Comparison of ENCODE assay signal across 9 mouse cellular contexts in genomic region chr6:134862671-134863104, GRCm38 (mm10). TPM values are rescaled to one million over a fixed set of nuclear protein-coding genes. Genes with fewer than 3 reads are reported as not detected.
DNase-seq lines count a peak whose midpoint lies in the region; ATAC-seq lines count a peak whose summit lies in the region.
"Had no signal": no experiment of that assay in that cellular context is flagged by ENCODE, and none has a peak within 500 bp of the region (broad histone marks: within the 10 kb centered on the region; RNA-seq: fewer than 3 reads in every experiment).

No protein-coding gene starts in this region.

- H3K27me3 ChIP-seq in heart, embryonic 14.5 days (ENCODE audit: control insufficient read depth, insufficient read depth, low read length), result no peaks in the 10 kb centered on the region
- no peaks in the 10 kb centered on the region for H3K27me3 ChIP-seq in stomach, embryonic 14.5 days (ENCODE audit: control insufficient read depth, insufficient read depth, low read length)

- H3K4me3 ChIP-seq in heart, embryonic 14.5 days (ENCODE audit: control insufficient read depth in 1 of 2, insufficient read depth in 1 of 2, low read depth in 1 of 2, low read length in 2 of 2), result 0 out of 4 replicates have a peak overlapping the region, but pooled peaks of 1 of the 2 experiments have one; percentile 1
- peak overlapping the region; percentile 15; the same call in 1 of the 2 replicates for H3K4me3 ChIP-seq in stomach, embryonic 14.5 days (ENCODE audit: low read depth, low read length)

- 54% methylated on average over 13 of the region's 13 CpGs for WGBS in heart, embryonic 14.5 days
- WGBS in stomach, embryonic 14.5 days, result 15% methylated on average over 13 of the region's 13 CpGs

- DNase-seq in heart, adult 18-20 months, result peak; percentile 9 to 18
- no peak for DNase-seq in heart, postnatal 4 days
- peak; percentile 45 for DNase-seq in embryo, embryonic 11.5 days (ENCODE audit: low read depth, low spot score)
- peak; percentile 80 for DNase-seq in kidney, postnatal 14 days

- H3K9me3 ChIP-seq in heart, embryonic 14.5 days (ENCODE audit: control insufficient read depth, low read length), result no peaks in the 10 kb centered on the region
- no peaks in the 10 kb centered on the region for H3K9me3 ChIP-seq in stomach, embryonic 14.5 days (ENCODE audit: control insufficient read depth, low read depth, low read length)
- H3K9me3 ChIP-seq: G1E had no signal

- ATAC-seq in heart, embryonic 14.5 days (ENCODE audit: insufficient number of reproducible peaks, insufficient read depth, low FRiP score, low read depth), result no peak
- peak; percentile 42 for ATAC-seq in megakaryocyte, adult 5-6 weeks (ENCODE audit: poor library complexity, severe bottlenecking)
- ATAC-seq in stomach, embryonic 14.5 days (ENCODE audit: insufficient number of reproducible peaks, insufficient read depth, low FRiP score, low read depth), result peak; percentile 65
- no peak for ATAC-seq in inflammation-experienced regulatory T-cells, adult 6 months

- H3K9ac ChIP-seq in heart, embryonic 14.5 days (ENCODE audit: low read length), result peak overlapping the region; percentile 23; the same call in 1 of the 2 replicates
- no peak overlapping the region for H3K9ac ChIP-seq in stomach, embryonic 14.5 days (replicated peaks; ENCODE audit: low read depth, low read length)

- no peaks in the 10 kb centered on the region for H3K36me3 ChIP-seq in heart, embryonic 14.5 days (ENCODE audit: control insufficient read depth, insufficient read depth, low read length)
- no peaks in the 10 kb centered on the region for H3K36me3 ChIP-seq in stomach, embryonic 14.5 days (ENCODE audit: control insufficient read depth, insufficient read depth, low read length)

- peak overlapping the region; percentile 55 for H3K4me2 ChIP-seq in heart, embryonic 14.5 days (ENCODE audit: low read length)
- H3K4me2 ChIP-seq in stomach, embryonic 14.5 days (replicated peaks; ENCODE audit: low read depth, low read length), result peak overlapping the region; percentile 40

- H3K27ac ChIP-seq in heart, embryonic 14.5 days (replicated peaks in 1 of 2; ENCODE audit: control insufficient read depth in 1 of 2, insufficient read depth in 1 of 2, low read depth in 2 of 2, low read length in 2 of 2), result no peak overlapping the region
- peak overlapping the region; percentile 52; the same call in 1 of the 2 replicates for H3K27ac ChIP-seq in stomach, embryonic 14.5 days (ENCODE audit: low read length)

- H3K4me1 ChIP-seq in heart, embryonic 14.5 days (ENCODE audit: control insufficient read depth in 2 of 2, insufficient read depth in 2 of 2, low read length in 2 of 2), result no peaks in the 10 kb centered on the region; a peak in 1 of 4 replicates
- peaks cover 8% of the 10 kb centered on the region; the same call in 1 of the 2 replicates for H3K4me1 ChIP-seq in stomach, embryonic 14.5 days (ENCODE audit: control insufficient read depth, insufficient read depth, low read length)

RNA-seq across cellular contexts. Expression of gene Crebl2, which starts 32.7 kb away (rescaled TPM):
- 10 to 100 TPM; 13.3 to 15.7 TPM for total RNA-seq in heart, adult 18-20 months (2021)
- 1 to 10 TPM; 2.4 to 2.8 TPM for total RNA-seq in heart, postnatal 4 days (2021)
- polyA plus RNA-seq in heart, embryonic 14.5 days (2014; fragmentation: Nextera tagmentation; extraction: Ambion mirVana), result 1.6 and 1.8 TPM in 2 replicates
- 3.1 and 4.5 TPM in 2 replicates for total RNA-seq in megakaryocyte, adult 5-6 weeks (2015)
- total RNA-seq in megakaryocyte, adult 5-6 weeks (2017), result 6.7 and 6.8 TPM in 2 replicates
- polyA plus RNA-seq in stomach, embryonic 14.5 days (2014; fragmentation: Nextera tagmentation; extraction: Ambion mirVana), result 3.5 and 4.1 TPM in 2 replicates
- polyA plus RNA-seq in inflammation-experienced regulatory T-cells, adult 6 months (2017; shearing (Covaris generic)), result 10 to 100 TPM; 20.4 to 46.1 (median 45.3) TPM

RNA-seq across cellular contexts. Expression of gene Gpr19, which starts 35.7 kb away (rescaled TPM):
- total RNA-seq in heart, adult 18-20 months (2021), result 1 to 10 TPM; 3.9 to 5.0 TPM
- total RNA-seq in heart, postnatal 4 days (2021), result 1 to 10 TPM; 6.3 to 6.6 TPM
- 9.1 TPM in 2 replicates for polyA plus RNA-seq in heart, embryonic 14.5 days (2014; fragmentation: Nextera tagmentation; extraction: Ambion mirVana)
- 7.4 and 9.8 TPM in 2 replicates for total RNA-seq in megakaryocyte, adult 5-6 weeks (2015)
- 7.7 and 11.0 TPM in 2 replicates for total RNA-seq in megakaryocyte, adult 5-6 weeks (2017)
- 11.2 and 12.3 TPM in 2 replicates for polyA plus RNA-seq in stomach, embryonic 14.5 days (2014; fragmentation: Nextera tagmentation; extraction: Ambion mirVana)
- polyA plus RNA-seq in inflammation-experienced regulatory T-cells, adult 6 months (2017; shearing (Covaris generic)), result 1 to 10 TPM; 5.7 to 9.1 (median 6.8) TPM

RNA-seq across cellular contexts. Expression of gene Cdkn1b, which starts 57.5 kb away (rescaled TPM):
- total RNA-seq in heart, adult 18-20 months (2021), result 10 to 100 TPM; 33.8 to 41.5 TPM
- total RNA-seq in heart, postnatal 4 days (2021), result 10 to 100 TPM; 46.1 to 47.7 TPM
- polyA plus RNA-seq in heart, embryonic 14.5 days (2014; fragmentation: Nextera tagmentation; extraction: Ambion mirVana), result 16.3 and 21.0 TPM in 2 replicates
- 44.0 and 52.2 TPM in 2 replicates for total RNA-seq in megakaryocyte, adult 5-6 weeks (2015)
- total RNA-seq in megakaryocyte, adult 5-6 weeks (2017), result 92.3 and 104 TPM in 2 replicates
- 18.3 and 19.9 TPM in 2 replicates for polyA plus RNA-seq in stomach, embryonic 14.5 days (2014; fragmentation: Nextera tagmentation; extraction: Ambion mirVana)
- 10 to 100 TPM; 29.4 to 55.7 (median 51.9) TPM for polyA plus RNA-seq in inflammation-experienced regulatory T-cells, adult 6 months (2017; shearing (Covaris generic))

Comparison
In these comparisons a context has a peak if more than half of its experiments do, and no peak if none do; other contexts are left out.
1. ATAC-seq: peak in megakaryocyte, adult 5-6 weeks (single experiment) and stomach, embryonic 14.5 days (single experiment); none in heart, embryonic 14.5 days (single experiment) and inflammation-experienced regulatory T-cells, adult 6 months (single experiment).